Mouse (Mus musculus): ENCODE measurements at regions not wholly inside any gene's neighbourhood (a gene's known extent, or its start where the extent isn't known, plus 50 kb on each side); places are given as distances from the start of the nearest gene placed in this dataset.
"Not testable (repeated sequence)": the region's sequence is repeated elsewhere in the genome, so short reads cannot be mapped to it uniquely, and the experiment has no call there.

GRCm38 (mm10) chr9:78817221-78817620 is 201.9 kb downstream of the Cd109 start:
- Histone ChIP-seq H3K36me3 (ENCODE audit: control insufficient read depth, insufficient read depth, low read length) (no peaks in the 10 kb centered on the region), H3K4me3 (ENCODE audit: low read length) (no peak overlapping the region), H3K9me3 (ENCODE audit: control insufficient read depth, low read length) (no peaks in the 10 kb centered on the region), H3K9ac (ENCODE audit: low read length) (no peak overlapping the region), H3K4me2 (ENCODE audit: low read depth, low read length) (no peak overlapping the region), H3K4me1 (replicated peaks; ENCODE audit: control insufficient read depth, insufficient read depth, low read length) (0 out of 2 replicates have a peak, but pooled peaks cover 2% of the 10 kb centered on the region), H3K27me3 (ENCODE audit: control insufficient read depth, insufficient read depth, low read depth, low read length) (no peaks in the 10 kb centered on the region), H3K27ac (ENCODE audit: low read length) (no peak overlapping the region)
- WGBS, result 65% methylated on average over 4 of the region's 4 CpGs
- no peak for ATAC-seq (ENCODE audit: low read depth)

- not testable (repeated sequence) for H3K36me3 ChIP-seq (ENCODE audit: control insufficient read depth, insufficient read depth, low read length); H3K27ac ChIP-seq (ENCODE audit: low read length); H3K4me1 ChIP-seq (replicated peaks; ENCODE audit: control insufficient read depth, insufficient read depth, low read length); H3K9me3 ChIP-seq (ENCODE audit: control insufficient read depth, low read length); H3K27me3 ChIP-seq (ENCODE audit: control insufficient read depth, insufficient read depth, low read depth, low read length)
- peak; percentile 80 for ATAC-seq (ENCODE audit: low read depth)
- peak overlapping the region; percentile 67 for H3K4me2 ChIP-seq (ENCODE audit: low read depth, low read length)
- WGBS, result 3% methylated on average over 30 of the region's 52 CpGs
- peak overlapping the region; percentile 47 for H3K4me3 ChIP-seq (ENCODE audit: low read length)
- peak overlapping the region; percentile 49; the same call in 1 of the 2 replicates for H3K9ac ChIP-seq (ENCODE audit: low read length)
Measured at GRCm38 (mm10) chr9:78821554-78822212, 206.3 kb downstream of the Cd109 start.

- H3K4me2 ChIP-seq (ENCODE audit: low read depth, low read length), result no peak overlapping the region
Measured at GRCm38 (mm10) chr9:78844969-78845683, 229.8 kb downstream of the Cd109 start.

GRCm38 (mm10) chr9:78846110-78846509 is 230.8 kb downstream of the Cd109 start:
- Histone ChIP-seq H3K4me2 (ENCODE audit: low read depth, low read length) (peak overlapping the region; percentile 2), H3K4me1 (replicated peaks; ENCODE audit: control insufficient read depth, insufficient read depth, low read length) (peaks cover 13% of the 10 kb centered on the region), H3K9me3 (ENCODE audit: control insufficient read depth, low read length) (no peaks in the 10 kb centered on the region), H3K27me3 (ENCODE audit: control insufficient read depth, insufficient read depth, low read depth, low read length) (no peaks in the 10 kb centered on the region), H3K9ac (ENCODE audit: low read length) (0 out of 2 replicates have a peak overlapping the region, but pooled peaks have one; percentile 31), H3K36me3 (ENCODE audit: control insufficient read depth, insufficient read depth, low read length) (no peaks in the 10 kb centered on the region), H3K4me3 (ENCODE audit: low read length) (0 out of 2 replicates have a peak overlapping the region, but pooled peaks have one; percentile 4), H3K27ac (ENCODE audit: low read length) (peak overlapping the region; percentile 75)
- peak; percentile 78 for ATAC-seq (ENCODE audit: low read depth)
- 18% methylated on average over 7 of the region's 7 CpGs for WGBS

More at GRCm38 (mm10) chr9:78844969-78845683, 229.8 kb downstream of the Cd109 start:
- WGBS, result 16% methylated on average over 9 of the region's 9 CpGs
- H3K9ac ChIP-seq (ENCODE audit: low read length), result no peak overlapping the region
- H3K27ac ChIP-seq (ENCODE audit: low read length), result no peak overlapping the region
- H3K36me3 ChIP-seq (ENCODE audit: control insufficient read depth, insufficient read depth, low read length), result no peaks in the 10 kb centered on the region
- peak; percentile 91 for ATAC-seq (ENCODE audit: low read depth)
- H3K4me3 ChIP-seq (ENCODE audit: low read length), result no peak overlapping the region
- no peaks in the 10 kb centered on the region for H3K9me3 ChIP-seq (ENCODE audit: control insufficient read depth, low read length)
- H3K4me1 ChIP-seq (replicated peaks; ENCODE audit: control insufficient read depth, insufficient read depth, low read length), result peaks cover 13% of the 10 kb centered on the region
- H3K27me3 ChIP-seq (ENCODE audit: control insufficient read depth, insufficient read depth, low read depth, low read length), result no peaks in the 10 kb centered on the region

- ATAC-seq (ENCODE audit: low read depth), result no peak
- no peak overlapping the region for H3K4me2 ChIP-seq (ENCODE audit: low read depth, low read length)
- no peak overlapping the region for H3K27ac ChIP-seq (ENCODE audit: low read length)
- no peaks in the 10 kb centered on the region for H3K36me3 ChIP-seq (ENCODE audit: control insufficient read depth, insufficient read depth, low read length)
- H3K9ac ChIP-seq (ENCODE audit: low read length), result no peak overlapping the region
- H3K4me3 ChIP-seq (ENCODE audit: low read length), result no peak overlapping the region
- no peaks in the 10 kb centered on the region for H3K9me3 ChIP-seq (ENCODE audit: control insufficient read depth, low read length)
- peaks cover 13% of the 10 kb centered on the region for H3K4me1 ChIP-seq (replicated peaks; ENCODE audit: control insufficient read depth, insufficient read depth, low read length)
- H3K27me3 ChIP-seq (ENCODE audit: control insufficient read depth, insufficient read depth, low read depth, low read length), result no peaks in the 10 kb centered on the region
- 30% methylated on average over 9 of the region's 9 CpGs for WGBS
Measured at GRCm38 (mm10) chr9:78847890-78848563, 232.7 kb downstream of the Cd109 start.

- WGBS, result 29% methylated on average over 1 of the region's 1 CpGs
- ATAC-seq (ENCODE audit: low read depth), result not testable (repeated sequence)
Measured at GRCm38 (mm10) chr9:78848564-78848893, 233.2 kb downstream of the Cd109 start.

GRCm38 (mm10) chr9:78856981-78857380 is 241.6 kb downstream of the Cd109 start:
- Histone ChIP-seq H3K4me1 (replicated peaks; ENCODE audit: control insufficient read depth, insufficient read depth, low read length) (no peaks in the 10 kb centered on the region), H3K36me3 (ENCODE audit: control insufficient read depth, insufficient read depth, low read length) (no peaks in the 10 kb centered on the region), H3K4me2 (ENCODE audit: low read depth, low read length) (no peak overlapping the region), H3K27ac (ENCODE audit: low read length) (no peak overlapping the region), H3K27me3 (ENCODE audit: control insufficient read depth, insufficient read depth, low read depth, low read length) (no peaks in the 10 kb centered on the region), H3K4me3 (ENCODE audit: low read length) (no peak overlapping the region), H3K9ac (ENCODE audit: low read length) (no peak overlapping the region), H3K9me3 (ENCODE audit: control insufficient read depth, low read length) (no peaks in the 10 kb centered on the region)
- WGBS, result 75% methylated on average over 1 of the region's 1 CpGs
- no peak for ATAC-seq (ENCODE audit: low read depth)

More at GRCm38 (mm10) chr9:78848564-78848893, 233.2 kb downstream of the Cd109 start:
- not testable (repeated sequence) for H3K4me2 ChIP-seq (ENCODE audit: low read depth, low read length); H3K27me3 ChIP-seq (ENCODE audit: control insufficient read depth, insufficient read depth, low read depth, low read length); H3K4me3 ChIP-seq (ENCODE audit: low read length); H3K36me3 ChIP-seq (ENCODE audit: control insufficient read depth, insufficient read depth, low read length); H3K9ac ChIP-seq (ENCODE audit: low read length); H3K9me3 ChIP-seq (ENCODE audit: control insufficient read depth, low read length); H3K27ac ChIP-seq (ENCODE audit: low read length)
- H3K4me1 ChIP-seq (replicated peaks; ENCODE audit: control insufficient read depth, insufficient read depth, low read length), result peaks cover 13% of the 10 kb centered on the region

- no peaks in the 10 kb centered on the region for H3K36me3 ChIP-seq (ENCODE audit: control insufficient read depth, insufficient read depth, low read length)
- H3K9ac ChIP-seq (ENCODE audit: low read length), result no peak overlapping the region
- no peaks in the 10 kb centered on the region for H3K9me3 ChIP-seq (ENCODE audit: control insufficient read depth, low read length)
- no peak overlapping the region for H3K4me2 ChIP-seq (ENCODE audit: low read depth, low read length)
- no peak for ATAC-seq (ENCODE audit: low read depth)
- no peaks in the 10 kb centered on the region for H3K4me1 ChIP-seq (replicated peaks; ENCODE audit: control insufficient read depth, insufficient read depth, low read length)
- whole genome bisulfite sequencing, result 45% methylated on average over 2 of the region's 2 CpGs
- H3K27ac ChIP-seq (ENCODE audit: low read length), result no peak overlapping the region
- H3K4me3 ChIP-seq (ENCODE audit: low read length), result no peak overlapping the region
- H3K27me3 ChIP-seq (ENCODE audit: control insufficient read depth, insufficient read depth, low read depth, low read length), result no peaks in the 10 kb centered on the region
Measured at GRCm38 (mm10) chr9:78859956-78860355, 244.6 kb downstream of the Cd109 start.

- Histone ChIP-seq H3K27me3 (ENCODE audit: control insufficient read depth, insufficient read depth, low read depth, low read length) (no peaks in the 10 kb centered on the region), H3K4me2 (ENCODE audit: low read depth, low read length) (no peak overlapping the region), H3K9ac (ENCODE audit: low read length) (no peak overlapping the region), H3K9me3 (ENCODE audit: control insufficient read depth, low read length) (no peaks in the 10 kb centered on the region), H3K27ac (ENCODE audit: low read length) (no peak overlapping the region), H3K4me3 (ENCODE audit: low read length) (no peak overlapping the region), H3K36me3 (ENCODE audit: control insufficient read depth, insufficient read depth, low read length) (no peaks in the 10 kb centered on the region), H3K4me1 (replicated peaks; ENCODE audit: control insufficient read depth, insufficient read depth, low read length) (no peaks in the 10 kb centered on the region)
- no peak for ATAC-seq (ENCODE audit: low read depth)
- WGBS, result 32% methylated on average over 2 of the region's 2 CpGs
Measured at GRCm38 (mm10) chr9:78872561-78872960, 257.2 kb downstream of the Cd109 start.
